Mouse (Mus musculus) limb, embryonic 13.5 days (tissue): ENCODE data around the gene 6430531B16Rik. TPM values are rescaled to one million over a fixed set of nuclear protein-coding genes. Genes with fewer than 3 reads are reported as not detected.

Source experiments
- ATAC-seq: fragments of 200-750 bp; cut with Nextera tagmentation; 2 replicates; pipeline ENCODE4 v1.8.0; 2017; ENCODE audit warnings: low read depth, moderate number of reproducible peaks, moderate TSS enrichment; ENCODE audit not compliant: low FRiP score
- H3K27ac ChIP-seq: fragments of 300-500 bp; sonication (generic); 2 replicates; pipeline ENCODE4 v1.5.1; 2015; ENCODE audit warnings: inconsistent platforms, mild to moderate bottlenecking, moderate library complexity
- H3K27me3 ChIP-seq: fragments of 300-500 bp; sonication (generic); 2 replicates; pipeline ENCODE4 v1.6.1; 2015; ENCODE audit warnings: mild to moderate bottlenecking, inconsistent platforms
- H3K36me3 ChIP-seq: fragments of 300-500 bp; sonication (generic); 2 replicates; pipeline ENCODE4 v1.6.1; 2015; ENCODE audit warnings: inconsistent platforms, mild to moderate bottlenecking, moderate library complexity
- H3K4me1 ChIP-seq: fragments of 300-500 bp; sonication (generic); 2 replicates; pipeline ENCODE4 v1.6.1; 2015; ENCODE audit warnings: inconsistent platforms
- H3K4me2 ChIP-seq: fragments of 300-500 bp; sonication (generic); replicated peaks from 2 replicates; pipeline ENCODE4 v1.6.1; 2015; ENCODE audit warnings: inconsistent platforms, mild to moderate bottlenecking, moderate library complexity
- H3K4me3 ChIP-seq: fragments of 300-500 bp; sonication (generic); 2 replicates; pipeline ENCODE4 v1.5.1; 2015; ENCODE audit warnings: moderate library complexity, mild to moderate bottlenecking, inconsistent platforms
- H3K9ac ChIP-seq: fragments of 300-500 bp; sonication (generic); 2 replicates; pipeline ENCODE4 v1.6.1; 2015; ENCODE audit warnings: mild to moderate bottlenecking, inconsistent platforms
- H3K9me3 ChIP-seq: fragments of 300-500 bp; sonication (generic); 2 replicates; pipeline ENCODE4 v1.6.1; 2016; ENCODE audit warnings: inconsistent platforms
- WGBS: fragments of 180-500 bp; shearing (Covaris S2); methylation state at CpG from one replicate; pipeline ENCODE4 v1.1.7; 2015; 5-methylcytosine and 5-hydroxymethylcytosine counted together
- polyA plus RNA-seq: library from polyadenylated mRNA; unstranded; fragments of >200 nt; fragmentation: Nextera tagmentation; extraction: Ambion mirVana; gene quantifications from 2 replicates; pipeline ENCODE4 v1.2.1, GENCODE M21; 2015

The 6430531B16Rik gene
- 0.52 and 0.53 TPM in 2 replicates for polyA plus RNA-seq

- no peaks in the 10 kb centered on the region for H3K9me3 ChIP-seq
- 0 out of 2 replicates have a peak within 1 kb of the TSS, but pooled peaks have one; percentile 28 for H3K27ac ChIP-seq
- peak within 1 kb of the TSS; percentile 63 for H3K4me3 ChIP-seq
- peak; percentile 93 for ATAC-seq
- H3K36me3 ChIP-seq = no peaks in the 10 kb centered on the region
- peaks cover 10% of the 10 kb centered on the region; the same call in 1 of the 2 replicates for H3K4me1 ChIP-seq
- no peaks in the 10 kb centered on the region for H3K27me3 ChIP-seq
- H3K9ac ChIP-seq = peak within 1 kb of the TSS; percentile 67
- 4% methylated on average over 32 of the region's 32 CpGs for WGBS
- H3K4me2 ChIP-seq = peak within 1 kb of the TSS; percentile 90
Observed at GRCm38 (mm10) chr7:139978278-139978892, at the start of gene 6430531B16Rik. Gene 6430531B16Rik, minus strand, starts transcription at chr7:139978755.

GRCm38 (mm10) chr7:140011336-140011735, 32.8 kb upstream of the 6430531B16Rik start:
- H3K27me3 ChIP-seq = no peaks in the 10 kb centered on the region
- 98% methylated on average over 17 of the region's 17 CpGs for WGBS

GRCm38 (mm10) chr7:140007781-140008180, 29.2 kb upstream of the 6430531B16Rik start:
- no peak overlapping the region for H3K4me2 ChIP-seq
- no peak overlapping the region for H3K27ac ChIP-seq

More at GRCm38 (mm10) chr7:140011336-140011735, 32.8 kb upstream of the 6430531B16Rik start:
- Histone ChIP-seq H3K9me3 (peaks cover 7% of the 10 kb centered on the region; the same call in 1 of the 2 replicates), H3K36me3 (peaks cover 46% of the 10 kb centered on the region), H3K9ac (no peak overlapping the region), H3K4me2 (no peak overlapping the region), H3K4me3 (no peak overlapping the region), H3K4me1 (no peaks in the 10 kb centered on the region), H3K27ac (no peak overlapping the region)
- no peak for ATAC-seq

GRCm38 (mm10) chr7:140006861-140007611, 28.5 kb upstream of the 6430531B16Rik start:
- H3K4me2 ChIP-seq = no peak overlapping the region
- H3K9me3 ChIP-seq = no peaks in the 10 kb centered on the region
- H3K27me3 ChIP-seq = no peaks in the 10 kb centered on the region
- no peaks in the 10 kb centered on the region for H3K4me1 ChIP-seq
- peaks cover 78% of the 10 kb centered on the region for H3K36me3 ChIP-seq
- H3K27ac ChIP-seq = no peak overlapping the region
- H3K9ac ChIP-seq = no peak overlapping the region
- 93% methylated on average over 9 of the region's 9 CpGs for WGBS
- no peak for ATAC-seq
- no peak overlapping the region for H3K4me3 ChIP-seq

More at GRCm38 (mm10) chr7:140007781-140008180, 29.2 kb upstream of the 6430531B16Rik start:
- 94% methylated on average over 9 of the region's 9 CpGs for WGBS
- Histone ChIP-seq H3K9me3 (no peaks in the 10 kb centered on the region), H3K9ac (no peak overlapping the region), H3K27me3 (no peaks in the 10 kb centered on the region), H3K4me3 (no peak overlapping the region), H3K36me3 (peaks cover 71% of the 10 kb centered on the region), H3K4me1 (no peaks in the 10 kb centered on the region)
- ATAC-seq = no peak

- WGBS = 94% methylated on average over 8 of the region's 8 CpGs
- no peak for ATAC-seq
- no peaks in the 10 kb centered on the region for H3K4me1 ChIP-seq
- H3K4me3 ChIP-seq = no peak overlapping the region
- H3K36me3 ChIP-seq = peaks cover 84% of the 10 kb centered on the region
- H3K27ac ChIP-seq = no peak overlapping the region
- no peaks in the 10 kb centered on the region for H3K9me3 ChIP-seq
- H3K27me3 ChIP-seq = no peaks in the 10 kb centered on the region
- H3K9ac ChIP-seq = no peak overlapping the region
- no peak overlapping the region for H3K4me2 ChIP-seq
Observed at GRCm38 (mm10) chr7:140004666-140005065, 26.1 kb upstream of the 6430531B16Rik start.

GRCm38 (mm10) chr7:140001086-140001740, 22.7 kb upstream of the 6430531B16Rik start:
- no peaks in the 10 kb centered on the region for H3K27me3 ChIP-seq
- no peak overlapping the region for H3K4me3 ChIP-seq
- no peak overlapping the region for H3K9ac ChIP-seq
- no peaks in the 10 kb centered on the region for H3K9me3 ChIP-seq
- 60% methylated on average over 12 of the region's 12 CpGs for WGBS
- H3K27ac ChIP-seq = no peak overlapping the region
- H3K36me3 ChIP-seq = peaks cover 95% of the 10 kb centered on the region
- ATAC-seq = no peak
- no peaks in the 10 kb centered on the region for H3K4me1 ChIP-seq
- no peak overlapping the region for H3K4me2 ChIP-seq

GRCm38 (mm10) chr7:139998691-139999350, 20.3 kb upstream of the 6430531B16Rik start:
- H3K27me3 ChIP-seq = no peaks in the 10 kb centered on the region
- H3K4me3 ChIP-seq = no peak overlapping the region
- no peak for ATAC-seq
- no peaks in the 10 kb centered on the region for H3K4me1 ChIP-seq
- H3K9ac ChIP-seq = no peak overlapping the region
- no peak overlapping the region for H3K27ac ChIP-seq
- H3K9me3 ChIP-seq = no peaks in the 10 kb centered on the region
- peaks cover 96% of the 10 kb centered on the region for H3K36me3 ChIP-seq
- H3K4me2 ChIP-seq = no peak overlapping the region
- 98% methylated on average over 13 of the region's 13 CpGs for WGBS

- Histone ChIP-seq H3K4me2 (no peak overlapping the region), H3K36me3 (peaks cover 58% of the 10 kb centered on the region), H3K9me3 (no peaks in the 10 kb centered on the region), H3K4me3 (no peak overlapping the region), H3K4me1 (no peaks in the 10 kb centered on the region), H3K9ac (no peak overlapping the region), H3K27ac (no peak overlapping the region), H3K27me3 (no peaks in the 10 kb centered on the region)
- 23% methylated on average over 3 of the region's 3 CpGs for WGBS
- ATAC-seq = no peak
Observed at GRCm38 (mm10) chr7:139994676-139995075, 16.1 kb upstream of the 6430531B16Rik start.

- Histone ChIP-seq H3K4me1 (no peaks in the 10 kb centered on the region), H3K27me3 (no peaks in the 10 kb centered on the region), H3K9me3 (no peaks in the 10 kb centered on the region), H3K36me3 (peaks cover 53% of the 10 kb centered on the region), H3K9ac (no peak overlapping the region), H3K27ac (no peak overlapping the region), H3K4me3 (no peak overlapping the region), H3K4me2 (no peak overlapping the region)
- ATAC-seq = no peak
- 69% methylated on average over 4 of the region's 4 CpGs for WGBS
Observed at GRCm38 (mm10) chr7:139994202-139994601, 15.6 kb upstream of the 6430531B16Rik start.

GRCm38 (mm10) chr7:139993532-139993931, 15.0 kb upstream of the 6430531B16Rik start:
- no peak; the same call in 1 of the 2 replicates for ATAC-seq
- Histone ChIP-seq H3K27ac (no peak overlapping the region), H3K4me1 (no peaks in the 10 kb centered on the region), H3K4me2 (no peak overlapping the region), H3K36me3 (peaks cover 47% of the 10 kb centered on the region), H3K4me3 (no peak overlapping the region), H3K27me3 (no peaks in the 10 kb centered on the region), H3K9me3 (no peaks in the 10 kb centered on the region), H3K9ac (no peak overlapping the region)
- WGBS = 87% methylated on average over 6 of the region's 6 CpGs

- Histone ChIP-seq H3K27me3 (no peaks in the 10 kb centered on the region), H3K36me3 (peaks cover 35% of the 10 kb centered on the region), H3K9me3 (no peaks in the 10 kb centered on the region), H3K4me2 (no peak within 1 kb of the TSS), H3K27ac (no peak within 1 kb of the TSS), H3K4me1 (no peaks in the 10 kb centered on the region), H3K9ac (no peak within 1 kb of the TSS), H3K4me3 (no peak within 1 kb of the TSS)
- ATAC-seq = no peak
- 20% methylated on average over 7 of the region's 7 CpGs for WGBS
Observed at GRCm38 (mm10) chr7:139992406-139992805, 13.9 kb upstream of the 6430531B16Rik start, which contains the start of gene Adam8. Gene Adam8, minus strand, starts transcription at chr7:139992562.
